Mouse (Mus musculus) small intestine, adult 2 months (tissue): ENCODE measurements around the gene Mxd3.

Source experiments
- CTCF ChIP-seq: fragments of 200-500 bp; IDR thresholded peaks from 2 replicates; pipeline ENCODE4 v1.5.1; 2012; ENCODE audit warnings: low read depth, mild to moderate bottlenecking, control low read depth, inconsistent platforms, low read length, moderate library complexity, mixed read lengths; ENCODE audit not compliant: insufficient replicate concordance, insufficient read length; ENCODE audit errors: extremely low read depth
- POLR2A ChIP-seq: fragments of 200-500 bp; IDR thresholded peaks from 2 replicates; pipeline ENCODE4 v1.6.1; 2012; ENCODE audit warnings: low read depth, mild to moderate bottlenecking, control low read depth, inconsistent platforms, low read length, moderate library complexity

DNA sequence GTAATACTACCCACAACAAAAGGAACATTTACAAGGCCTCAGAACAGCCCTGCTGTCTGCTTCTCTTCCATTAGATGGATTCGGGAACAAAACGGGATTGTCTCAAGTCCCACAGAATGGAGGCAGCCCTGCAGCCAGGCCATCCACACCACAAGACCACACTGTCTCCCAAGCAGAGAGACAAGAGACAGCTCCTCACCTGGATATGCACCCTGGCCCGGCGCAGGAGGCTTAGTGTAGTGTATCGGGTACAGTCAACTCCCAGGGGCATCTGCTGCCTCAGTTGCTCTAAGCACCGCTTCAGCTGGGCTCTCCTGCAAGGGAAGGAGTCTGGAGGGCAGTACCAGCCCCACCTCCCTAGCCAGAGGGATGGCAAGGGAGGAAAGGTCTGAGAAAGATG, 1.5 kb downstream of the Mxd3 start:
- TF ChIP-seq POLR2A: no peak
- TF ChIP-seq CTCF: no peak
